Mouse (Mus musculus): ENCODE results near the gene Synj2bp. TPM values are rescaled to one million over a fixed set of nuclear protein-coding genes. Genes with fewer than 3 reads are reported as not detected.
"Not testable (repeated sequence)": the region's sequence is repeated elsewhere in the genome, so short reads cannot be mapped to it uniquely, and the experiment has no call there.

Gene Synj2bp
- total RNA-seq (2015; ENCODE audit: low replicate concordance) = 6.5 and 15.1 TPM in 2 replicates
- total RNA-seq (2017; ENCODE audit: low replicate concordance) = 12.8 and 18.4 TPM in 2 replicates

DNA sequence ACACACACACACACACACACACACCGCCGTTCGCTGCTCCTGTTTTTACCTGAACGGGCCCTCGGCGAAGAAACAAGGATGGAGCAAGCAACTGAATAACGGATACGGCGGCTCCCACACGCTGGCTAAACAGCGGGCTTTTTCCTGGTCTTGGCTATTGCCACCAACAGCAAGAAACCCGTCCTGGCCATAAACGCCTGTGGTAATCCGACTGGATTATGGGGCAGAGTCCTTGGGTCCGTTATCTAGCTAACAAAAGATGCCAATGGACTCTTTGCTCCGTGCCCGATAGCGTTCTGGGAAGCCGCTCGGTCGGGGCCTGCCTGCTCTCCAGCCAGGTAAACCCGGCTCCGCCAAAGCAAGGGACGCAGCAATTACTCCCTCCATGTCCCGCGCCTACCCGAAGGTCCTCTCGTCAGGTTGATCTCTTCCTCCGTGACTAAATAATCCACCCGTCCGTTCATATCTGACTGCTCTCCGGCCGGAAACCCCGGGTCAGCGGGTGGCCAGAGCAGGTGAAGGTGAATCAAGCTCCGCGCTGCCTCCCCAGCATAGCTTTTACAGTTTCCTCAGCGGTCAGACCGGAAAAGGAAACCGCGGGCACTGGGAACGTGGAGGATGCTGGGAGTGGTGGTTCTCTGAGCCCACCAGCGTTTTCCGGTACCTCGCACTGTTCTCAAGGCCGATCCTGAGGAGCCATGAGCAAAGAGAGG lies at the start of gene Synj2bp, which contains the start of gene Gm20498:
Synj2bp (minus strand) TSS at position 596 of the 713 bp plus-strand sequence.
Gm20498 (minus strand) TSS at position 590 of the 713 bp plus-strand sequence.
- ATAC-seq (replicated peaks; ENCODE audit: low FRiP score, poor library complexity, severe bottlenecking) = peak; percentile 86

DNA sequence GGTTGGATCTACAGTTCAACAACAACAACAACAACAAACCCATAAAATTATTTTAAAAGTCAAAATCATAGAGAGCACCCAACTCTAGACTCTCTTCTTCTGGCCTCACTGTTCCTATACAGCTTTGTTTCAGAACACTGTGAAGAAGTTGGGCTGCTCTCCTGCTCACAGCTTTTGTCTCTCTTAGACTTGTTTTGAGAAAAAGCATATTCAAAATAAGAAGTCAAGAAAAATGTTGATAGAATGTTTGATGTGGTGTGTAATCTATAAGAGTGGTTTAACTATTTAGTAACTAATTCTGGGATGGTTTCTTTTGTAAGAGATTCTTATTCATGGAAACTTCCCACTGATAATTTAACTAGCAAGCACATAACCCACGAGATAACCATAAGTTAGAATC lies 35.7 kb upstream of the Synj2bp start, which contains the start of gene Adam21:
Adam21 (minus strand) TSS at position 101 of the 400 bp plus-strand sequence.
- no peak for ATAC-seq (replicated peaks; ENCODE audit: low FRiP score, poor library complexity, severe bottlenecking)

DNA sequence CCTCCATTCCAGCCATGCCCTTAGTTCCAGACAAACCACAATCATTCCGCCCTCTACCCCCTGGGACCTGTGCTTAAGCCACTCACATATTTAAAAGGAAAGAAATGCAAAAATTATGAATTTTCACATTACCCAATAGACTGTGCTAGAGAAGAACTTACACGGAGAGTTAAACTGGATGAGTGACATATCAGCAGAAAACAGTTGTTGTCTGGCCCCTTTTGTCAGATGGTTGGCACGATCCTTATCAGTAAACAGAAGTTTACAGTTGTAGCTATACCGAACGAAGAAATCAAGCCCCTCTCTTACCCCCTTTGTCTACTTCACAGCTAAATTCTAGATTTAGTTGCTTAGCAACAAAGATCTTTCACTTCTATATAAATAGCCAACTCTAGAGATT lies 35.2 kb upstream of the Synj2bp start:
- ATAC-seq (replicated peaks; ENCODE audit: low FRiP score, poor library complexity, severe bottlenecking) = no peak

DNA sequence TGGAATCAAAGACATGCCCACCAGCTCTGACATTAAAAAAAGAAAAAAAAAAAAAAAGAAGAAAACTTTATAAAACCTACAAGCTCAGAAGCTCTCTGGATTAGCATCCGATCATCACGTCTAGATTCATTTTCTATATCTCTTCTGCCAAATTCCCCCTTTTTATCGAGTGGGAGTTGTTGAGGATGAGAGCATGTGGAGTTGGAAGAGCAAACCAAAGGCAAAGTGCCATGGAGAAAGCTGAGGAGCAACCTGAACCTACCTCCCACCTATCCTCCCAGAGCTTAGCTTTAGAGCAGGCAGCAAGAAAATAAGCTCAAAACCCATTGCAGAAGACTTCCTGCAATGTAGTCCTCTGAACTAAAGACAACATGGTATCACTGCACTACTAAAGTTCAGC lies 31.5 kb upstream of the Synj2bp start:
- ATAC-seq (replicated peaks; ENCODE audit: low FRiP score, poor library complexity, severe bottlenecking) = no peak

DNA sequence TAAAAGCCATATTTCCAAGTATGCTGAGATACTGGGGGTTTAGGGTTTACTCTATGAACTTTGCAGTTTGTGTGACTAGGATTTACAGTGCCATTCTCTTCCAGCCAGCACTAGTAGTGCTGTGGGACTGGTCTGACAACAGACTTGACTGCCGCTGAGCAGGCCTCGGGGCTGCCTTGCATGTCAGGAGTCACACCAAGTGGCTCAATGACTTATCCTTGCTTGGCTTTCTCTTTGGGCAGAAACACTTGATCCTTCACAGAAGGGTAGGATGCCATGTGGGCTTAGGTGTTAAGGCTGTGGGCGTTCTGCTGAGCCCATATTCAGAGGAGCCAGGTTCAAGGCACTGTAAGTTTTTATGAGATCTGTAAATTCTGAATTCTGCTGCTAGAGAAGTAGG lies 16.6 kb upstream of the Synj2bp start:
- no peak for ATAC-seq (replicated peaks; ENCODE audit: low FRiP score, poor library complexity, severe bottlenecking)

DNA sequence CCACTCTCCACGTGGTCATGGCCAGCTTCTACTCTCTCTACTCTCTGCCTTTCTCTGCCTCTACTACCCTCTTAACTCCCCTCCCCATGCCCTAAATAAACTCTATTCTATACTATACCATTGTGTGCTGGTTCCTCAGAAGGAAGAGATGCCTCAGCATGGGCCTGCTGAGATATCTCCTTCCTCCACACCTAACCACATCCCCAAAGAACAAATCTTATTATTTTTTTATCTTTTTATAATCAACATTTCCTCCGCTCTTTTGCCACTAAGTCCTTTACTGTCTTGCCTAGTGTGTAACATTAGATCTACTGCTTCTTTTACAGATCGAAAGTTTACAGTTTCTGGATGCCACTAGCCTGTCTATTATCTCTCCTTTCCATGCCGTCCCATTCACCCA lies 14.5 kb upstream of the Synj2bp start:
- ATAC-seq (replicated peaks; ENCODE audit: low FRiP score, poor library complexity, severe bottlenecking) = no peak

DNA sequence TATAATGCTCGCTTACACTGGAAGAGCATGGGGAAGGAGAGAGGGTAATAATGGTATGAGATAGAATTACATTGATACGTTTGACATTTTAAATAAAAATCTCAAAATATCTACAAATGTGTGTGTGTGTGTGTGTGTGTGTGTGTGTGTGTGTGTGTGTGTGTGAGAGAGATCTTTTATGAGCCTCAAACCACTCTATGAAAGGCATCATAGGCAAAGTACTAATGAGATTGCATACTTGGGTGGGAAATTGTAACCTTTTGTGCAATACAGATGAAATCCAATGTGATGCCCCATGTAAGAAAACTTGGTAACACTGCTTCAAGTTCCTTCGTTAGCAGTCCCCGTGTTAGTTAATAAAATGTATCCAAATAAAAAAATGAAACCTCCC lies 313 bp upstream of the Synj2bp start:
- ATAC-seq (replicated peaks; ENCODE audit: low FRiP score, poor library complexity, severe bottlenecking) = no peak

DNA sequence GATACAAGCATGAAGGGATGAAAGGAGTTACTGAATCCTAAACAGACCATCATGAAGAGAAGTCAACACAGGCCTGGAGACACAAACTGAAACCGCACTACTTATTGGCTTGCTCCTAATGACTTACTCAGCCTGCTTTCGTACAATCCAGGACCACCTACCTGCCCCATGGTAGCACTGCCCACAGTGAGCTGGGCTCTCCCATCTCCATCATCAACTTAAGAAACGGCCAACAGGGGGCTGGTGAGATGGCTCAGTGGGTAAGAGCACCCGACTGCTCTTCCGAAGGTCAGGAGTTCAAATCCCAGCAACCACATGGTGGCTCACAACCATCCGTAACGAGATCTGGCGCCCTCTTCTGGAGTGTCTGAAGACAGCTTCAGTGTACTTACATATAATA lies 2.1 kb downstream of the Synj2bp start:
- not testable (repeated sequence) for ATAC-seq (replicated peaks; ENCODE audit: low FRiP score, poor library complexity, severe bottlenecking)

DNA sequence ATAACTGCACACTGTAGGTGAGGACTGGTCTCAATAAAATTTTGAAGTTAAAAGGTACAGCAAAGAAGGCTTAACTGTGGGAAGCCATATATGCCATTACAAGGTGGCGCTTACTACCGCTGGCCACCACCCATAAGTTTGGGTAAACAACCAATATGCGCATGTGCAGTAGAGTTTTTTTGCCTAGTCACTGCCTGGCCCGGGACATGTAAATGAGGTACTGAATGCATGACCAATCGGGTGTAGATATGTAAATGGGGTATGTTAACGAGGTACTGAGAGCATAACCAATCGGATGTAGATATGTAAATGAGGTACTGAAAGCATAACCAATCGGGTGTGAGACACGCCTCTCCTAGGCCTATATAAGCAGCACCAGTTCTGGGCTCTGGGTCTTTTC lies 35.8 kb downstream of the Synj2bp start:
- ATAC-seq (replicated peaks; ENCODE audit: low FRiP score, poor library complexity, severe bottlenecking) = not testable (repeated sequence)

DNA sequence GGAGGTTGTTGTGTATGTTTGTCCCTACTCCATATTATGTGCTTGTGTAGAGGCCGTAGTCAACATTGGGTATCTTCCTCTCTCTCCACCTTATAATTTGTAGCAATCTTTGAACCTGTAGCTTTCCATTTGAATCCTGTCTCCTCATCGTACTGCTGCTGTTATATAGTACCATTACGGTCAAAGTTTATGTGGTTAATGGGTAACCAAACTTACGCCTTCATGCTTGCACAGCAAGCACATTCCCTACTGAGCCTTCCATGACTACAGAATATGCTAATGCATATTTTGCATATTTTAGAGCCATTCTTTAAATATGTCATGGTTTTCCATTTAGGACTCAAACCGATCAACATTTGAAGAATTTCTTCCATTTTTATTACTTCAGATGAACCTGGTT lies 42.2 kb downstream of the Synj2bp start:
- ATAC-seq (replicated peaks; ENCODE audit: low FRiP score, poor library complexity, severe bottlenecking) = no peak

DNA sequence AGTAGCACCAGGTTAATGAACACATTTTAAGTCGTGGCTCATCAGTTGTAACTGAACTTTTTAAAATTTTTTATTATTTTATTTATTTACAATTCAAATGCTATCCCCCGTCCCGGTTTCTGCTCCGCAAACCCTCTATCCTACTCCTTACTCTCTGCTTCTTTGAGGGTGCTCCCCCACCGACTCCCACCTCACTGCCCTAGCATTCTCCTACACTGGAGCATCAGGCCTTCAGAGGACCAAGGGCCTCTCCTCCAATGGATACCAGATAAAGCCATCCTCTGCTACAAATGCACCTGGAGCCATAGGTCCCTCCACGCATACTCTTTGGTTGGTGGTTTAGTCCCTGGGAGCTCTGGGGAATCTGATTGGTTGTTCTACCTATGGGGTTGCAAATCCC lies 47.4 kb downstream of the Synj2bp start:
- no peak for ATAC-seq (replicated peaks; ENCODE audit: low FRiP score, poor library complexity, severe bottlenecking)

DNA sequence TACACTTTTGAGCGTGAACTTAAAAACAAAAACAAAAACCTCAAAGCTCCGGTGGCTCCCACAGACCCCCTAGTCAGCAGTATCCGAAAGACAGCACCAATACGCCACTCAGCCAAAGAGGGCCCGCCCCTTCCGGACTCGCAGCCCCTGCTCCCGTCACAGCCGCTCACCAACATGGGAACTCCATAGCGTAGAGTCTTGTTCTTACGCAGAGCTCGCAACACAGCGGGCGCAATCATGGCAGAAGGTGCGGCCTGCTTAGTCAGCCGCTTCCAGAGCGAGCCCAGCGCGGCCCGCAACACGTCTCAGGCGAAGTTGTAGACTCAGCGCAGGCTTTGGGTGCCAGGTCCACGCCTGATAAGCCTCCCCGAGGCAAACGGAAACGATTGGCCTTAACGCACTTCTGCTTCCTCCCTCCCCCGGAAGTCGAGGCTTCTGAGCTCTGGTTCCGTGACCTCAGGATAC lies 48.0 kb downstream of the Synj2bp start, which contains the start of gene Cox16:
Cox16 (minus strand) TSS at position 401 of the 465 bp plus-strand sequence.
- ATAC-seq (replicated peaks; ENCODE audit: low FRiP score, poor library complexity, severe bottlenecking) = peak; percentile 97

DNA sequence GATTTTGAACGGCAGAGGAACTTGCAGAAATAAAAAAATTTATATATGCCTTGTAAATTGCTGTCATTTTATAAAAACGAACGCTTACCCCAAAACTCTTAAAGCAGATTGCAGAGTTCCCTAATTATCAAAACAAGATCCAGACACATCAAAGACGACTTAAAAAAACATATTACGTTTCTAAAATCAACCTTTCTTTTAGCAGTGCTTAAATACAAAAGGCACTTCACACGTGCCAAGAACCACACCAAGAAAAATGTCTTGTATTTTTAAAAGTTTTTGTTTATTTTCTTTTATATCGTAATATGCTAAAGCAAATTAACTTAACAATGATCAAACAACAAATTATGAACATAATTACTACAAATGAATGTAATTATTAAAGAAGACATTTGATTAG lies 48.5 kb downstream of the Synj2bp start:
- no peak for ATAC-seq (replicated peaks; ENCODE audit: low FRiP score, poor library complexity, severe bottlenecking)

DNA sequence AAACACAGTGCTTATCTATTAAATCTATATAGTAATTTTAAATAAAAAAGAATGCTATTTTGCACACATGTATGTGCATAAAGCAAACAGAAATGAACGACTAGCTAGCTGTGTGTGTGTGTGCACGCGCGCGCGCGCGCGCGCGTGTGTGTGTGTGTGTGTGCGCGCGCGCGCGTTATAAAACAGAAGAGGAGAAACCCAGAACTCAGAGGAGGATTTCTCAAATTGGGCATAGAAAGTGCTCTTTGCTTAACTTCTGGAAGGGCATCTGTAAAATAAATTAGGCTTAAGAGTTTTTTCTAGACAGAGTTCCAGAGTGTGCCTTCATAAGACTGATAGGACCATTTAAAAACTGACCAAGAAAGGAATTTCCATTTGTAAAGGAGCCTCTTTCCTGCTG lies 49.1 kb downstream of the Synj2bp start:
- no peak for ATAC-seq (replicated peaks; ENCODE audit: low FRiP score, poor library complexity, severe bottlenecking)

DNA sequence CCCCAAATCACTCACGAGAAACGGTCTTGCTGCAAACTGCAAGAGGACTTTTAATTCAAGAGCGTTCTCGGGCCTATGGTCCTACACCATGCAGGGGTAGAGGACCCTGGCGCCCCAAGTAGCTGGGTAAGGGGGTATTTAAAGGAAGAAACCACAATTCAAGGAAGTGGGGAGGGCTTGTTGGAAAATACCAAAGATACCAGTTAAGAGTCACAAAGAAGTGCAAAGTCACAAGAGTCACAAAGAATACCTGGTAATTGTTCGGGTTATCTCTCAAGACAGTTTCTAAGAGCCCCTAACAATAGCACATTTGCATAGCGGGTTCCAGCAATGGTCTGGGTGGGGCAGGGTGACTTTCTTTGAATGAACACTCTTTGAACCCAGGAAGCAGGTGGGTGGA lies 73.7 kb downstream of the Synj2bp start:
- ATAC-seq (replicated peaks; ENCODE audit: low FRiP score, poor library complexity, severe bottlenecking) = not testable (repeated sequence)

Other genes starting within 250 kb of the Synj2bp start
- gene Slc8a3, start 199.7 kb downstream of the Synj2bp start, total RNA-seq (2015; ENCODE audit: low replicate concordance) = not detected in 2 replicates
- gene Slc8a3, start 199.7 kb downstream of the Synj2bp start, total RNA-seq (2017; ENCODE audit: low replicate concordance) = not detected in 2 replicates
- not detected in 2 replicates for gene Gm4787, start 153.4 kb downstream of the Synj2bp start, total RNA-seq (2015; ENCODE audit: low replicate concordance)
- gene Gm4787, start 153.4 kb downstream of the Synj2bp start, total RNA-seq (2017; ENCODE audit: low replicate concordance) = not detected in 2 replicates
- 1.8 TPM in 1 of 2 replicates, not detected in the other for gene Adam4, start 111.0 kb downstream of the Synj2bp start, total RNA-seq (2015; ENCODE audit: low replicate concordance)
- gene Adam4, start 111.0 kb downstream of the Synj2bp start, total RNA-seq (2017; ENCODE audit: low replicate concordance) = 0.77 TPM in 1 of 2 replicates, not detected in the other
- 3.2 and 32.7 TPM in 2 replicates for gene Cox16, start 47.8 kb downstream of the Synj2bp start, total RNA-seq (2015; ENCODE audit: low replicate concordance)
- 12.9 and 26.7 TPM in 2 replicates for gene Cox16, start 47.8 kb downstream of the Synj2bp start, total RNA-seq (2017; ENCODE audit: low replicate concordance)
- gene Gm20498, start within 50 bp of the Synj2bp start, total RNA-seq (2015; ENCODE audit: low replicate concordance) = 3.6 TPM in 1 of 2 replicates, not detected in the other
- 3.7 TPM in 1 of 2 replicates, not detected in the other for gene Gm20498, start within 50 bp of the Synj2bp start, total RNA-seq (2017; ENCODE audit: low replicate concordance)
- gene Adam21, start 35.6 kb upstream of the Synj2bp start, total RNA-seq (2015; ENCODE audit: low replicate concordance) = not detected in 2 replicates
- gene Adam21, start 35.6 kb upstream of the Synj2bp start, total RNA-seq (2017; ENCODE audit: low replicate concordance) = not detected in 2 replicates
- 28.9 and 29.6 TPM in 2 replicates for gene Med6, start 62.1 kb upstream of the Synj2bp start, total RNA-seq (2015; ENCODE audit: low replicate concordance)
- 91.9 and 102 TPM in 2 replicates for gene Med6, start 62.1 kb upstream of the Synj2bp start, total RNA-seq (2017; ENCODE audit: low replicate concordance)
- not detected in 2 replicates for gene Ttc9, start 98.3 kb upstream of the Synj2bp start, total RNA-seq (2015; ENCODE audit: low replicate concordance)
- not detected in 2 replicates for gene Ttc9, start 98.3 kb upstream of the Synj2bp start, total RNA-seq (2017; ENCODE audit: low replicate concordance)
- gene Map3k9, start 248.3 kb upstream of the Synj2bp start, total RNA-seq (2015; ENCODE audit: low replicate concordance) = 0.72 TPM in 1 of 2 replicates, not detected in the other
- 0.13 and 0.83 TPM in 2 replicates for gene Map3k9, start 248.3 kb upstream of the Synj2bp start, total RNA-seq (2017; ENCODE audit: low replicate concordance)

Data from erythroid progenitor cell, adult 5-6 weeks (primary cell).